Mouse (Mus musculus) limb, embryonic 14.5 days (tissue): ENCODE results near the gene Gprin2. TPM values are rescaled to one million over a fixed set of nuclear protein-coding genes. Genes with fewer than 3 reads are reported as not detected.

Experiments
- ATAC-seq: fragments of 200-750 bp; cut with Nextera tagmentation; 2 replicates; pipeline ENCODE4 v1.8.0; 2017; ENCODE audit warnings: low read depth, moderate number of reproducible peaks, moderate TSS enrichment; ENCODE audit not compliant: low FRiP score
- DNase-seq: peaks from one replicate; pipeline ENCODE4 v3.0.0-alpha.2; 2015; ENCODE audit warnings: low spot score
- H3K27ac ChIP-seq: fragments of 300-500 bp; sonication (generic); replicated peaks from 2 replicates; pipeline ENCODE4 v1.5.1; 2014; ENCODE audit warnings: low read depth, mild to moderate bottlenecking, low read length, moderate library complexity, mixed read lengths
- H3K27me3 ChIP-seq: fragments of 300-500 bp; sonication (generic); 2 replicates; pipeline ENCODE4 v1.6.1; 2014; ENCODE audit warnings: low read length, mixed read lengths; ENCODE audit not compliant: control insufficient read depth, insufficient read depth
- H3K36me3 ChIP-seq: fragments of 300-500 bp; sonication (generic); 2 replicates; pipeline ENCODE4 v1.6.1; 2014; ENCODE audit warnings: mild to moderate bottlenecking, low read length, moderate library complexity, mixed read lengths; ENCODE audit not compliant: control insufficient read depth, insufficient read depth
- H3K4me1 ChIP-seq: fragments of 300-500 bp; sonication (generic); 2 replicates; pipeline ENCODE4 v1.6.1; 2014; ENCODE audit warnings: antibody characterized with exemption, low read length, mixed read lengths; ENCODE audit not compliant: control insufficient read depth, insufficient read depth
- H3K4me2 ChIP-seq: fragments of 300-500 bp; sonication (generic); replicated peaks from 2 replicates; pipeline ENCODE4 v1.6.1; 2014; ENCODE audit warnings: low read depth, mild to moderate bottlenecking, low read length, moderate library complexity; ENCODE audit not compliant: severe bottlenecking
- H3K4me3 ChIP-seq: fragments of 300-500 bp; sonication (generic); replicated peaks from 2 replicates; pipeline ENCODE4 v1.5.1; 2014; ENCODE audit warnings: low read length
- H3K9ac ChIP-seq: fragments of 300-500 bp; sonication (generic); 2 replicates; pipeline ENCODE4 v1.6.1; 2014; ENCODE audit warnings: mild to moderate bottlenecking, low read depth, low read length, moderate library complexity; ENCODE audit not compliant: severe bottlenecking
- H3K9me3 ChIP-seq: fragments of 300-500 bp; sonication (generic); 2 replicates; pipeline ENCODE4 v1.6.1; 2016; ENCODE audit warnings: low read length; ENCODE audit not compliant: control insufficient read depth
- POLR2A ChIP-seq: fragments of 200-500 bp; IDR thresholded peaks from 2 replicates; pipeline ENCODE4 v1.8.0; 2012; ENCODE audit warnings: inconsistent platforms, mild to moderate bottlenecking, moderate library complexity, borderline replicate concordance; ENCODE audit not compliant: insufficient read depth, insufficient read length; ENCODE audit errors: extremely low read depth
- WGBS: fragments of 180-500 bp; shearing (Covaris S2); extraction: QIAGEN DNeasy Blood & Tissue Kit; methylation state at CpG from one replicate; pipeline ENCODE4 v1.1.7; 2014; 5-methylcytosine and 5-hydroxymethylcytosine counted together
- polyA plus RNA-seq, 2 experiments: library from polyadenylated mRNA; depleted of rRNA in 1 of 2; stranded (reverse) in 1 of 2; unstranded in 1 of 2; fragments of >200 nt; fragmentation: Nextera tagmentation in 1 of 2; extraction: Ambion mirVana in 1 of 2; gene quantifications; 2 replicates each; pipeline versions ENCODE4 v1.2.1 to v1.2.3; 2012 to 2014

Gene Gprin2
- polyA plus RNA-seq, 2 experiments: 0.81 to 1.2 TPM

DNA sequence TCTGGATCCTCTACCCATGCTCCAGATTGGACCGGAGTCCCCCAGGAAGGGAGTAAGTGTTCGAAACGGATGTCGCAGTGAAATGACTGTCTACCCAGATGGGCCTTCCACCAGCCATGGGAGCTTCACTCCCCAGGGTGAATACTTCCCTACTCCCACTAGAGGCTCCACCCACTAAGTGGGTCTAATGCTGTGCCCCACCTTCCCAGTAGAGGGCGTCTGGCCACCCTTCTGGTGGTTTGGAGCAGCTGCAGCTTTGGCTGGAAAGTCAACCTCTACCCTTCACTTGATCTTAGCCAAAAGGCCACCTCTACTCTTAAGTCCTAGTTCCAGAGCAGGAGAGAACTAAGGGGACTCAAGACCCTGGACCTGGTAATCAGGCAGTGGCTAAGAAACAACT lies 12.8 kb downstream of the Gprin2 start:
- Histone ChIP-seq H3K9me3 (no peaks in the 10 kb centered on the region), H3K4me3 (no peak overlapping the region), H3K27ac (no peak overlapping the region), H3K9ac (no peak overlapping the region), H3K4me1 (no peaks in the 10 kb centered on the region), H3K4me2 (no peak overlapping the region), H3K27me3 (no peaks in the 10 kb centered on the region), H3K36me3 (no peaks in the 10 kb centered on the region)
- no peak for ATAC-seq
- DNase-seq: no peak
- no peak for TF ChIP-seq POLR2A
- 64% methylated on average over 5 of the region's 5 CpGs for WGBS

- H3K36me3 ChIP-seq: no peaks in the 10 kb centered on the region
- DNase-seq (no peak), ATAC-seq (no peak)
- H3K4me2 ChIP-seq: no peak overlapping the region
- H3K4me1 ChIP-seq: no peaks in the 10 kb centered on the region
- no peak overlapping the region for H3K27ac ChIP-seq
- H3K9ac ChIP-seq: no peak overlapping the region
- H3K9me3 ChIP-seq: no peaks in the 10 kb centered on the region
- TF ChIP-seq POLR2A: no peak
- H3K4me3 ChIP-seq: no peak overlapping the region
- WGBS: 88% methylated on average over 1 of the region's 1 CpGs
- no peaks in the 10 kb centered on the region for H3K27me3 ChIP-seq
Measured at GRCm38 (mm10) chr14:34183101-34183500, 18.4 kb downstream of the Gprin2 start.

DNA sequence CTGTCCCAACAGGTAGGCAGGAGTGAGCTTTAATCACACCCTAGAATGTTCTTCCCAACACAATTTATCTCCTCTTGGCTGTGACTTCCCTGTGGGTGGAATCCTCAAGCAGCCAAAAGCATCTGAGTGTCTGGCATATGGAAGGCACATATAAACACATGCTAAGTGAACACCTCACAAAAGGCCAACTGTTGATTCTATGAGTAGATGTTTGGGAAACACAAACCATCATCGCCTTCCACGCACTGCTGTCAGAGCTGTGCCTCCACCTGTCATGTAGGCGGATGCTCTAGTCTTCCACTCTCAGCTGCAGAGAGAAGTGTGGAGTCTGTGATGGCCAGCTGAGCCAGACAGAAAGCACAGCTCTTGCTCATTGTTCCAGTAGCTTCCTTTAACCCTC lies 22.1 kb downstream of the Gprin2 start:
- Histone ChIP-seq H3K4me1 (no peaks in the 10 kb centered on the region), H3K9ac (no peak overlapping the region), H3K27me3 (no peaks in the 10 kb centered on the region), H3K36me3 (no peaks in the 10 kb centered on the region), H3K27ac (no peak overlapping the region), H3K4me2 (no peak overlapping the region), H3K4me3 (no peak overlapping the region), H3K9me3 (no peaks in the 10 kb centered on the region)
- ATAC-seq (no peak), DNase-seq (no peak)
- TF ChIP-seq POLR2A: no peak
- WGBS: 90% methylated on average over 3 of the region's 3 CpGs

- no peak for ATAC-seq
- H3K36me3 ChIP-seq: no peaks in the 10 kb centered on the region
- no peaks in the 10 kb centered on the region for H3K4me1 ChIP-seq
- no peaks in the 10 kb centered on the region for H3K27me3 ChIP-seq
- no peaks in the 10 kb centered on the region for H3K9me3 ChIP-seq
- no peak overlapping the region for H3K4me3 ChIP-seq
- 77% methylated on average over 3 of the region's 3 CpGs for WGBS
- no peak for TF ChIP-seq POLR2A
- no peak for DNase-seq
- H3K9ac ChIP-seq: no peak overlapping the region
- no peak overlapping the region for H3K4me2 ChIP-seq
- H3K27ac ChIP-seq: no peak overlapping the region
Measured at GRCm38 (mm10) chr14:34171107-34171506, 30.3 kb downstream of the Gprin2 start.

GRCm38 (mm10) chr14:34155752-34156151 lies 45.7 kb downstream of the Gprin2 start:
- DNase-seq (no peak), ATAC-seq (no peak)
- H3K27me3 ChIP-seq: no peaks in the 10 kb centered on the region
- WGBS: 83% methylated on average over 12 of the region's 12 CpGs
- H3K36me3 ChIP-seq: no peaks in the 10 kb centered on the region
- H3K4me1 ChIP-seq: peaks cover 5% of the 10 kb centered on the region; the same call in 1 of the 2 replicates
- H3K4me3 ChIP-seq: no peak overlapping the region
- H3K27ac ChIP-seq: no peak overlapping the region
- H3K9ac ChIP-seq: no peak overlapping the region
- no peak overlapping the region for H3K4me2 ChIP-seq
- H3K9me3 ChIP-seq: no peaks in the 10 kb centered on the region
- no peak for TF ChIP-seq POLR2A
